Mouse (Mus musculus) embryonic facial prominence, embryonic 11.5 days (tissue): ENCODE data around the gene Ccdc42. TPM values are rescaled to one million over a fixed set of nuclear protein-coding genes. Genes with fewer than 3 reads are reported as not detected.

Source experiments
- ATAC-seq: fragments of 200-750 bp; cut with Nextera tagmentation; replicated peaks from 2 replicates; pipeline ENCODE4 v1.8.0; 2017; ENCODE audit warnings: low read depth; ENCODE audit not compliant: insufficient number of reproducible peaks, low FRiP score, low TSS enrichment
- DNase-seq: peaks from one replicate; pipeline ENCODE4 v3.0.0-alpha.2; 2015; ENCODE audit warnings: low spot score
- H3K27ac ChIP-seq: fragments of 300-500 bp; sonication (generic); replicated peaks from 2 replicates; pipeline ENCODE4 v1.5.1; 2014; ENCODE audit warnings: mild to moderate bottlenecking, low read depth, low read length, control low read depth
- H3K27me3 ChIP-seq: fragments of 300-500 bp; sonication (generic); 2 replicates; pipeline ENCODE4 v1.6.1; 2014; ENCODE audit warnings: mild to moderate bottlenecking, low read length, moderate library complexity, mixed read lengths; ENCODE audit not compliant: control insufficient read depth, insufficient read depth
- H3K36me3 ChIP-seq: fragments of 300-500 bp; sonication (generic); replicated peaks from 2 replicates; pipeline ENCODE4 v1.6.1; 2014; ENCODE audit warnings: low read depth, mild to moderate bottlenecking, low read length, moderate library complexity, mixed read lengths; ENCODE audit not compliant: control insufficient read depth, insufficient read depth
- H3K4me1 ChIP-seq: fragments of 300-500 bp; sonication (generic); 2 replicates; pipeline ENCODE4 v1.6.1; 2014; ENCODE audit warnings: low read length, mixed read lengths; ENCODE audit not compliant: control insufficient read depth, insufficient read depth
- H3K4me2 ChIP-seq: fragments of 300-500 bp; sonication (generic); 2 replicates; pipeline ENCODE4 v1.6.1; 2014; ENCODE audit warnings: low read depth, mild to moderate bottlenecking, control low read depth, low read length, moderate library complexity
- H3K4me3 ChIP-seq: fragments of 300-500 bp; sonication (generic); 2 replicates; pipeline ENCODE4 v1.5.1; 2014; ENCODE audit warnings: low read depth, low read length, control low read depth
- H3K9ac ChIP-seq: fragments of 300-500 bp; sonication (generic); replicated peaks from 2 replicates; pipeline ENCODE4 v1.6.1; 2014; ENCODE audit warnings: mild to moderate bottlenecking, control low read depth, low read length
- H3K9me3 ChIP-seq: fragments of 300-500 bp; sonication (generic); replicated peaks from 2 replicates; pipeline ENCODE4 v1.6.1; 2016; ENCODE audit warnings: mild to moderate bottlenecking, low read length, inconsistent platforms, mixed read lengths; ENCODE audit not compliant: control insufficient read depth
- WGBS: fragments of 180-500 bp; shearing (Covaris S2); extraction: QIAGEN DNeasy Blood & Tissue Kit; methylation state at CpG from one replicate; pipeline ENCODE4 v1.1.7; 2014; 5-methylcytosine and 5-hydroxymethylcytosine counted together
- polyA plus RNA-seq: library from polyadenylated mRNA; unstranded; fragments of >200 nt; fragmentation: Nextera tagmentation; extraction: Ambion mirVana; gene quantifications from 2 replicates; pipeline ENCODE4 v1.2.1, GENCODE M21; 2014

The Ccdc42 gene
- polyA plus RNA-seq, 1 experiment from 2014 or later: 0.20 TPM

- H3K4me2 ChIP-seq: no peak overlapping the region
- no peak overlapping the region for H3K9ac ChIP-seq
- H3K4me3 ChIP-seq: no peak overlapping the region
- ATAC-seq: no peak
- H3K27me3 ChIP-seq: no peaks in the 10 kb centered on the region
- 87% methylated on average over 8 of the region's 8 CpGs for WGBS
- no peaks in the 10 kb centered on the region for H3K9me3 ChIP-seq
- H3K27ac ChIP-seq: no peak overlapping the region
- no peak for DNase-seq
- no peaks in the 10 kb centered on the region for H3K36me3 ChIP-seq
- no peaks in the 10 kb centered on the region for H3K4me1 ChIP-seq
These were observed 23.7 kb downstream of the Ccdc42 start for GRCm38 (mm10) chr11:68610567-68610947.

GRCm38 (mm10) chr11:68613071-68613711, 26.4 kb downstream of the Ccdc42 start:
- 35% methylated on average over 5 of the region's 5 CpGs for WGBS
- H3K9ac ChIP-seq: no peak overlapping the region
- DNase-seq: no peak
- no peak overlapping the region for H3K27ac ChIP-seq
- no peak overlapping the region for H3K4me2 ChIP-seq
- H3K36me3 ChIP-seq: no peaks in the 10 kb centered on the region
- no peaks in the 10 kb centered on the region for H3K27me3 ChIP-seq
- no peak for ATAC-seq
- no peak overlapping the region for H3K4me3 ChIP-seq
- H3K9me3 ChIP-seq: no peaks in the 10 kb centered on the region
- no peaks in the 10 kb centered on the region for H3K4me1 ChIP-seq

- ATAC-seq: no peak
- no peak for DNase-seq
- Histone ChIP-seq H3K27me3 (no peaks in the 10 kb centered on the region), H3K36me3 (no peaks in the 10 kb centered on the region), H3K4me1 (no peaks in the 10 kb centered on the region), H3K9ac (no peak overlapping the region), H3K4me3 (no peak overlapping the region), H3K4me2 (no peak overlapping the region), H3K9me3 (no peaks in the 10 kb centered on the region), H3K27ac (no peak overlapping the region)
- WGBS: 85% methylated on average over 9 of the region's 9 CpGs
These were observed 35.9 kb downstream of the Ccdc42 start for GRCm38 (mm10) chr11:68622751-68623150.

- Histone ChIP-seq H3K9me3 (no peaks in the 10 kb centered on the region), H3K36me3 (no peaks in the 10 kb centered on the region), H3K9ac (no peak overlapping the region), H3K4me3 (peak overlapping the region; percentile 11), H3K27me3 (no peaks in the 10 kb centered on the region), H3K4me1 (no peaks in the 10 kb centered on the region), H3K4me2 (peak overlapping the region; percentile 51), H3K27ac (no peak overlapping the region)
- WGBS: 5% methylated on average over 14 of the region's 14 CpGs
- peak; percentile 81 for DNase-seq
- ATAC-seq: peak; percentile 73
These were observed 36.5 kb downstream of the Ccdc42 start for GRCm38 (mm10) chr11:68623225-68623870.

- Histone ChIP-seq H3K4me1 (no peaks in the 10 kb centered on the region), H3K9ac (no peak overlapping the region), H3K27ac (no peak overlapping the region), H3K36me3 (no peaks in the 10 kb centered on the region), H3K27me3 (no peaks in the 10 kb centered on the region), H3K4me3 (peak overlapping the region; percentile 11), H3K9me3 (no peaks in the 10 kb centered on the region), H3K4me2 (peak overlapping the region; percentile 51; the same call in 1 of the 2 replicates)
- ATAC-seq (no peak), DNase-seq (peak; percentile 29)
- 4% methylated on average over 5 of the region's 5 CpGs for WGBS
These were observed 37.0 kb downstream of the Ccdc42 start for GRCm38 (mm10) chr11:68623871-68624258.

- Histone ChIP-seq H3K4me2 (no peak overlapping the region), H3K9me3 (no peaks in the 10 kb centered on the region), H3K4me1 (no peaks in the 10 kb centered on the region; the same call in 1 of the 2 replicates), H3K27ac (no peak overlapping the region), H3K4me3 (no peak overlapping the region), H3K27me3 (no peaks in the 10 kb centered on the region), H3K9ac (no peak overlapping the region), H3K36me3 (no peaks in the 10 kb centered on the region)
- WGBS: 87% methylated on average over 17 of the region's 17 CpGs
- no peak for DNase-seq
- no peak for ATAC-seq
These were observed 44.9 kb downstream of the Ccdc42 start for GRCm38 (mm10) chr11:68631611-68632316.

GRCm38 (mm10) chr11:68637861-68638615, 51.2 kb downstream of the Ccdc42 start:
- peak; percentile 90 for DNase-seq
- H3K4me1 ChIP-seq: no peaks in the 10 kb centered on the region; the same call in 1 of the 2 replicates
- WGBS: 20% methylated on average over 10 of the region's 10 CpGs
- H3K4me3 ChIP-seq: no peak overlapping the region
- H3K4me2 ChIP-seq: no peak overlapping the region; the same call in 1 of the 2 replicates
- H3K9ac ChIP-seq: 0 out of 2 replicates have a peak overlapping the region, but pooled peaks have one; percentile 30
- ATAC-seq: peak; percentile 78
- H3K36me3 ChIP-seq: no peaks in the 10 kb centered on the region
- peak overlapping the region; percentile 77 for H3K27ac ChIP-seq
- H3K9me3 ChIP-seq: no peaks in the 10 kb centered on the region
- H3K27me3 ChIP-seq: no peaks in the 10 kb centered on the region
